Mouse (Mus musculus) kidney, postnatal 25 days (tissue): ENCODE data around the gene Nxph3.

Experiments used
- DNase-seq, 2 experiments: peaks; one replicate each; pipeline ENCODE4 v3.0.0; 2021; ENCODE audit warnings: mixed read lengths in 2 of 2

Gene Nxph3

GRCm38 (mm10) chr11:95517162-95517561, 2.8 kb upstream of the Nxph3 start:
- DNase-seq = no peak

- no peak for DNase-seq
Observed at GRCm38 (mm10) chr11:95516491-95516911, 2.1 kb upstream of the Nxph3 start.

GRCm38 (mm10) chr11:95515376-95516323, 1.3 kb upstream of the Nxph3 start:
- DNase-seq = no peak

GRCm38 (mm10) chr11:95513461-95514297, 691 bp downstream of the Nxph3 start:
- DNase-seq = no peak

GRCm38 (mm10) chr11:95512383-95512782, 2.0 kb downstream of the Nxph3 start:
- no peak for DNase-seq

- DNase-seq = no peak
Observed at GRCm38 (mm10) chr11:95511919-95512318, 2.5 kb downstream of the Nxph3 start.

- no peak for DNase-seq
Observed at GRCm38 (mm10) chr11:95510631-95511030, 3.7 kb downstream of the Nxph3 start.

- DNase-seq = no peak
Observed at GRCm38 (mm10) chr11:95509126-95509717, 5.1 kb downstream of the Nxph3 start.

GRCm38 (mm10) chr11:95508211-95508926, 6.0 kb downstream of the Nxph3 start:
- DNase-seq = peak in 1 of 2 experiments; percentile 11

- DNase-seq = no peak
Observed at GRCm38 (mm10) chr11:95507785-95508184, 6.6 kb downstream of the Nxph3 start.

- DNase-seq = peak in 1 of 2 experiments; percentile 31
Observed at GRCm38 (mm10) chr11:95507041-95507716, 7.2 kb downstream of the Nxph3 start.

GRCm38 (mm10) chr11:95504271-95504731, 10.1 kb downstream of the Nxph3 start:
- no peak for DNase-seq

GRCm38 (mm10) chr11:95503581-95504180, 10.7 kb downstream of the Nxph3 start:
- peak in 1 of 2 experiments; percentile 9 for DNase-seq

- peak in 1 of 2 experiments; percentile 7 for DNase-seq
Observed at GRCm38 (mm10) chr11:95501826-95502225, 12.5 kb downstream of the Nxph3 start.

- peak in 1 of 2 experiments; percentile 11 for DNase-seq
Observed at GRCm38 (mm10) chr11:95500836-95501235, 13.5 kb downstream of the Nxph3 start.

- no peak for DNase-seq
Observed at GRCm38 (mm10) chr11:95500412-95500811, 14.0 kb downstream of the Nxph3 start.

GRCm38 (mm10) chr11:95497921-95498320, 16.4 kb downstream of the Nxph3 start:
- DNase-seq = peak in 1 of 2 experiments; percentile 26

- DNase-seq = no peak
Observed at GRCm38 (mm10) chr11:95495883-95496282, 18.5 kb downstream of the Nxph3 start.

GRCm38 (mm10) chr11:95494374-95494773, 20.0 kb downstream of the Nxph3 start:
- no peak for DNase-seq

GRCm38 (mm10) chr11:95493950-95494349, 20.4 kb downstream of the Nxph3 start:
- DNase-seq = no peak

- DNase-seq = no peak
Observed at GRCm38 (mm10) chr11:95493010-95493409, 21.4 kb downstream of the Nxph3 start.
